Mouse (Mus musculus) c-Kit-positive CD71-negative TER-119-negative erythroid progenitor cells, embryonic 14.5 days (primary cell): ENCODE measurements around the gene Carhsp1.
A peak's percentile ranks its signal among the peaks of the same experiment; 100 is the strongest.

Source experiments
- DNase-seq: peaks from one replicate; pipeline ENCODE4 v3.0.0-alpha.2; 2013; ENCODE audit warnings: low read depth

Carhsp1 gene

GRCm38 (mm10) chr16:8675559-8675958 is 3.6 kb upstream of the Carhsp1 start:
- DNase-seq, result no peak

GRCm38 (mm10) chr16:8674165-8674564 is 2.2 kb upstream of the Carhsp1 start:
- peak; percentile 92 for DNase-seq

DNA sequence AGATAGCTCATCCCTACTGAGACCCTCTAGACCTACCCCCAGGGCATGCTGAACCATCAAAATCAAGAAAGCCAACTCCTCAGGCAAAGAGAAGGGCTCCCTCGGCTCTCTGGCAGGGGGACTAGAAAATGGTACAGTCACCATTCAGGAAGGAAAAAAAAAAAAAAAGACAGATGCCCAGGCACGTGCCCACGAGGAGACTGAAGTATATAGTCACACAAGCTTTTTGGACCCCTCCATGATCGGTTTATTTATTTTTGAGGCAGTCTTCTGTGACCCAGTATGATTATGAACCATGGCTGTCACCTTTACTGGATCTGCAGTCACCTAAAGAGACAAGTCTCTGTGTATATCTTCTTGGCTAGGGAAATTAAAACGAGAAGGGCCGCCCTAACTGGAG is 1.4 kb upstream of the Carhsp1 start:
- no peak for DNase-seq

DNA sequence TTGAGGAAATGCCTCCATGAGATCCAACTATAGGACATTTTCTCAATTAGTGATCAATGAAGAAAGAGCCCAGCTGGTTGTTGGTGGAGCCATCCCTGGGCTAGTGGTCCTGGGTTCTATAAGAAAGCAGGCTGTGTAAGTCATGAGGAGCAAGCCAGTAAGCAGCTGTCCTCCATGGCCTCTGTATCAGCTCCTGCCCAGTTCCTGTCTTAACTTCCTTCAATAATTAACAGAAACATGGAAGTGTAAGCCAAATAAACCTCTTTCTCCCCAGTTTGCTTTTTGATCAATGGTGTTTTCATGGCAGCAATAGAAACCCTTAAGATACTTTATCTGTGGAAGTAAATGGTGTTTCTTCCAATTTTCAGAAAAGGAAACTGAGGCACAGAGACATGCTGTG is 856 bp upstream of the Carhsp1 start:
- DNase-seq, result no peak

GRCm38 (mm10) chr16:8672350-8672687 is 364 bp upstream of the Carhsp1 start:
- DNase-seq, result no peak

DNA sequence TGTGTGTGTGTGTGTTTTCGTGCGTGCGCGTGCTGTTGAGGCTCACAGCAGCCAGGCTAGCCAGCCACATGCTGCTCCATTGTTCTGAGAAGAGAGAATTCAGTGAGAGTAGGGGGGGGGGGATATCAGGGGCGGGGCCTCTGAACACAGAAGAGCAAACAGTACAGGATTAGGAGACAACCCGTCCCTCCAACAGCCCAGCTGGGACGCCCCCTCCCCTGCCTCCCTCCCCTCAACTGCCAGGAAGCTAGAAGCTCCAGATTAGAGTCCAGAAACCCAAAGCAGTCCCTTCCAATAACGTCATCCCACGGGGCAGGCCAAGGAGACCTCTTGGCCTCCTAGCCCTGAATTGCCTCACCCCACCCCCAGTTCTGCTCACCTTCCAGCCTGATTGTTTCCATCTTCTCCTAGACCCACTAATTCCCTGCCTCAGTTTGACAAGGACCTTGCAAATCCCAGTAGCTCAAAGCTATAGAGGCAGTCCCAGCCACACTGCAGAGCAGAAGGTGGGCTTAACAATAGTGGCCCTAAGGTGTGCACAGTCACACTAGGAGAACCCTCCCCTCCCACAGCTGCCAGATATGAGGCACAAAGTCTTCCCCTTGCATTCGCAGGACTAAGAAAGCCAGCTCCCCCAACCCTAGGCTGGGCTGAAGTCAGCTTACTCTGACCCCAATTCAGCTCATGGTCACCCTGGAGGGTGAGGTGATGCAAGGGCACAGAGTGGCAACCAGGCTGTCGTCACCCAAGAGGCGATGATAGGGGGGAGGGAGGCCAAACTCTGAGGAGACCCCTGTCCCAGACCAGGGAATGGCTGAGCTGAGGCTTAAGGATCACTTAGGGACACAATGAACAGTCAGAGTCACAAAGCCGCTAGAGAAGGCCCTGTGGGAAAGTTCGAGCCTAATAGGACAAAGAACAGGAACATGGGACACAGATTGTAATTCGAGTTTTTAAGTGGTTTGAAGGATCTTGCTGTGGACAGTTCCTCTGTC is 1.6 kb downstream of the Carhsp1 start:
- DNase-seq, result no peak

- no peak for DNase-seq
Measured at GRCm38 (mm10) chr16:8669432-8669831, 2.5 kb downstream of the Carhsp1 start.

DNA sequence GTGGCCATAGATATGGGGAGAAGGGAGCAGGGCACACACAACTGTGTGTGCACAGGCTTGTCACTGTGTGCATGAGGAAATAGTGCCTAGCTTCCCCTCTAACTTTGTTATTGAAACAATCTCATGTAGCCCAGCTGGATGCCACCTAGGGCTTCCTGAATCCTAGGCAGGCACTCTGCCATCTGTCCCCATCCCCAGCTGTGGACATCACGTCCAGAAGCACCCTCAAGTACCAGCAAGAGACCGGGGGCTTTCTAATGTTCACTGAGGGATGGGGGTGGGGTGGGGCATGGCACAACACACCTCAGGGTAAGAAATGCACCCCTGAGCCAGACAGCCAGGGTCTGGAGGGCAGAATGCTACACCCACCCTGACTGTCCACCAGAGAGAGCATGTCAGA is 3.6 kb downstream of the Carhsp1 start:
- DNase-seq, result no peak

GRCm38 (mm10) chr16:8667814-8668213 is 4.1 kb downstream of the Carhsp1 start:
- DNase-seq, result no peak

- no peak for DNase-seq
Measured at GRCm38 (mm10) chr16:8667261-8667660, 4.7 kb downstream of the Carhsp1 start.

GRCm38 (mm10) chr16:8666452-8666851 is 5.5 kb downstream of the Carhsp1 start:
- DNase-seq, result no peak

- no peak for DNase-seq
Measured at GRCm38 (mm10) chr16:8665367-8665766, 6.6 kb downstream of the Carhsp1 start.

DNA sequence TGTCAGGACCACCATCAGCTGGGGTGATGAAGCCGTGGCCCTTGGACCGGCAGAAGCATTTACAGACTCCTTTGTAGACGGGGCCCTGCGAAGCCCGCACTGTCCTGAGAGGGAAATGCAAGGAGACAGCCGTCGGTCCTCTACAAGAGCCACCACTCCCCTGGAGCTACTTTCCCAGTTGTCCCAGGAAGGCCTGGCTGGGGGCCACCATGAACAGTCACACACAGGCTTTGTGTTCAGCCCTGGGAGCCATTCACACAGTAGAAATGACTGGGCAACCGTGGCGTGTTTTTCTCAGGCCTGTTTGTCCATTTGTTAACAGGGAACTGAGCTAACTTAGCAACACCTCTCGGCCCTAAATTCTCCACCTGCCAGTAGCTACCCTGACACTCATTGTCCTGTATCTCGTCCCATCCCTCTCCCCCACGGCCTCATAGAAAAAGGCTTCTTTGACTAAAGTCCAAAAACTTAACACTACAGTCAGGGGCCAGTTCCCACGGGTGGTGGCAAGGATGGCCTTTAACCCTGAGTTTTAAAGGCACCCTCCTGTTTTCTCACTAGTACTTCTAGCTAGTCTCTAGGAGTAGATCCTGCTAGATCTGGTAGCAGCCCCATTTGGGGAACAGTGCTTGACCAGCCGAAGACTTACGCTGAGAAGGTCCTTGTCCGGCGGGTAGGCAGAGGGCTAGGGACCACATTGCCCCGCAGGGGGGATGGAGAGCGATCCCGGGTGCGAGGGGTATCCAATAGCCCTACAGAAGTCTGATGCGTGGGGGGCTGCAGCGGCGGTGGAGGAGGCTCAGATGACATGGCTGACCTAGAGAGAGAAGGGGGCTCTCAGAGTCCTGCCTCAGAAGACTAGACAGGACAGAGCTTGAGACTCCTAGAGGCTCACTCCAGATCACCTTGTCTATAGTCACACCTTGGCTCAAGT is 8.1 kb downstream of the Carhsp1 start:
- no peak for DNase-seq

DNA sequence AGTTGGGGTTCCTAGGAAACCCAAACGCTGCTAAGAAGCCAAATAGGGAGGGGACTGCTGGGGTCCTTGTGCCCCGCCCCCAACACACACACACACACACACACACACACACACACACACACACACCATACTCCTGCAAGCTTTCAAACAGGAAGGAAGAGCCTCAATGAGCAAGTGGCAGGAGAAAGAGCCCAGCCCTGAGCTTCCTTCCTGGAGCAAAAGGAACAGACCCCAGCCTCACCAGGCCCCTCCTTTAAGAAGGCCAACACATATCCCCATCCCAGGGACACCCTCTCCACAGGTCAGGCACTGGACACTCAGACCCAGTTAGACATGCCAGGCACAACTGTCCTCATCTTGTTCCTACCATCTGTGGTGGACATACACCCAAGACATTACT is 8.9 kb downstream of the Carhsp1 start:
- no peak for DNase-seq

DNA sequence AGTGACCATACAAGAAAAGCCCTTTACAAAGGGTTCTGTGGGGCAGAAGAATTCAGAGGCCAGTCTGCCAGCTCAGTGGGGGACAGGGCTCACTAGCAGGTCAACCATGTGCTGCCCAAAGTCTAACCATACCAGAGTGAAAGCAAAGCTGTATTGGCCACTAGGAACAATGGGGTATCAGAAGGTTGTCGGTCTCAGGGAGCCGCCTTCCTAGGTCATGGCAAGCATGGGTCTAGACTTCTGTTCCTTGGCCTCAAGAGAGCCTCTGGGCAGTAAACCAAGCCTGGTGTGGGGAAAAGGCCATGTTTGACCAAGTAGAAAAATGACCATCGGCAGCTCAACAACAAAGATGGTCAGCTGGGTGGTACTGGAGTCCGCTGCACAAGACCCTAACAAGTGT is 13.2 kb downstream of the Carhsp1 start:
- no peak for DNase-seq

GRCm38 (mm10) chr16:8658349-8658748 is 13.6 kb downstream of the Carhsp1 start:
- DNase-seq, result no peak

DNA sequence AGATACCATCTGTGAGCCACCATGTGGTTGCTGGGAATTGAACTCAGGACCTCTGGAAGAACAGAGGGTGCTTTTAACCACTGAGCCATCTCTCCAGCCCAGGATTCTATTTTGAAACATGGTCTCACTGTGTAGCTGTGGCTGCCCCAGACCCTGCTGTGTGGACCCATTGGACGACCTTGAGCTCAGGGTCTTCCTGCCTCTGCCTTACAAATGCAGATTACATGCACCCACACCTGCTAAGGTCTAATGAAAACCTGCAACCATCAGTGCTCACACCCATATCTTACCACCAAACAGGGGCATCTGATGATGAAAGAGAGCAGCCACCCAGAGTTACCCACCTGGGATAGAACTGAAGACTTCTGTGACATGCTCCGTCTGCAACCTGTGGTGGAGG is 15.7 kb downstream of the Carhsp1 start:
- no peak for DNase-seq

GRCm38 (mm10) chr16:8655599-8655998 is 16.4 kb downstream of the Carhsp1 start:
- no peak for DNase-seq

DNA sequence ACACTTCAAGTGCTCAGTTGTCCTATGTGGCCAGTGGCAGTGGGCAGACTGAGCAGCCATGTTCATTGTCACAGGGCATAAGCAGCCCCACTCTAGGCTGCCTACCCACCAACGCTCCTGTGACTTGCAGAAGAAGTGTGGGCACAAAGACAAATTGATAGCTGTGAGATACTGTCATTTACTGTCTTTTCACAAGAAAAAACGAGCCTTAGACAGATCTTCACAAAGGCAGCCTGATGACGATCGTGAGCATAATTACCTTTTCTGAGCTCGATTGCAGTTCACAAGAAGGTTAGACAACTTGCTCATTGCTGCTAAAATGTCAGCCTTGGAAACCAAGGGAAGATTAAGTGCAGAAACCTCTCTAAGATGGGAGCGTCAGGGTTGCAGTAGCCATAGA is 16.8 kb downstream of the Carhsp1 start:
- no peak for DNase-seq

DNA sequence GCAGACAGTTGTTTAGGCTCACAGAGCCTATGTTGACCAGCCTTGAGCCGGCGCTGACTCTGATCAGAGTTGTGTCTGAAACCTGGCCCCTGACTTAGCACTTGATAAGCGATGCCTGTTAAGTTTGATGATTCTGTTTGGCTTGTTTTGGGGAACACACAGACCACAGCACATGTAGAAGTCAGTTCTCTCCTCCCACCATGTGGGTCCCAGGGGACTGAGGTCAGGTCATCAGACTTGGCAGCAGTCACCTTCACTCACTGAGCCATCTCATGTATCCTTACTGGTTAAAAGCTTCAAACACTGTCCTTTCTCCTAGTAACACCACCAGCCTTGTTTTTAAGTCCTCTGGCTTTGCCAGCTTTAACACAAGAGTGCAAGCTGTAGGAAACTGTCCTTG is 21.9 kb downstream of the Carhsp1 start:
- no peak for DNase-seq

DNA sequence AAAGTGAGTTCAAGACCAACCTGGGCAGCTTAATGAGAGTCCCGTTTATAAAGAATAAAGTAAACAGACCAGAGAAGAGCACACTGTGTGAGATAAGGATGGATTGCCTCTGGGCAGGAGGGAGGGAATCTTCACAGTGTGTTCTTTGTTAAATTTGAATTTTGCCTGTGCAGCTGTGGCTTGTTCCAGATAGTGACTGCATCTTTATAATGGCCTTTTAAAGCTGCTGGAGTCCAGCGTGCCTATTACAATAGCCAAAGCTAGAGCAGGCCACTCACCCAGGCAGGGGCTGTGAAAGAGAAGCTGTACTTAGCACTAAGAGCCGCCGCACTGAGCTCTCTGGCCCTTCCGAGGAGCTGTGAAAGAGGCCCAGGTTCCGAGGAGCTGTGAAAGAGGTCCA is 26.4 kb downstream of the Carhsp1 start:
- DNase-seq, result no peak

- DNase-seq, result no peak
Measured at GRCm38 (mm10) chr16:8643855-8644254, 28.1 kb downstream of the Carhsp1 start.
